Mouse (Mus musculus) CH12.LX (cell line): ENCODE data around the gene Hist1h3b. TPM values are rescaled to one million over a fixed set of nuclear protein-coding genes. Genes with fewer than 3 reads are reported as not detected.

Experiments
- DNase-seq: peaks from one replicate; pipeline ENCODE4 v3.0.0-alpha.2; 2013; ENCODE audit errors: extremely low read depth
- H3K27ac ChIP-seq: 2 replicates; pipeline ENCODE4 v1.5.1; 2012; ENCODE audit warnings: low read depth, mild to moderate bottlenecking, control low read depth, moderate library complexity; ENCODE audit not compliant: insufficient read depth
- H3K27me3 ChIP-seq: replicated peaks from 2 replicates; pipeline ENCODE3; 2012; ENCODE audit warnings: inconsistent platforms
- H3K36me3 ChIP-seq, 2 experiments: replicated peaks in 1 of 2; 2 replicates each; pipeline versions ENCODE3 to v1.6.1; 2012; ENCODE audit warnings: inconsistent platforms in 1 of 2, low read length in 1 of 2, mild to moderate bottlenecking in 1 of 2, mixed read lengths in 1 of 2, moderate library complexity in 1 of 2; ENCODE audit not compliant: control insufficient read depth in 1 of 2, insufficient read depth in 1 of 2
- H3K4me1 ChIP-seq, 2 experiments: 2 replicates each; pipeline ENCODE4 v1.6.1; 2012; ENCODE audit warnings: inconsistent platforms in 1 of 2, moderate library complexity in 1 of 2; ENCODE audit not compliant: insufficient read depth in 2 of 2, control insufficient read depth in 1 of 2
- H3K4me2 ChIP-seq: 2 replicates; pipeline ENCODE4 v1.6.1; 2012; ENCODE audit warnings: low read depth, mild to moderate bottlenecking, control low read depth; ENCODE audit not compliant: poor library complexity, insufficient read depth, severe bottlenecking
- H3K4me3 ChIP-seq, 3 experiments: fragments of 150-350 bp in 1 of 3; sonication (generic) in 1 of 3; replicated peaks in 1 of 3; 2 replicates each; pipeline versions ENCODE3 to v1.5.1; 2011 to 2012; ENCODE audit warnings: low read depth in 2 of 3, low read length in 2 of 3, mild to moderate bottlenecking in 2 of 3, moderate library complexity in 2 of 3, control low read depth in 1 of 3, improper control_type of control experiment in 1 of 3, inconsistent platforms in 1 of 3, mixed read lengths in 1 of 3; ENCODE audit not compliant: poor library complexity in 1 of 3
- H3K79me2 ChIP-seq: replicated peaks from 2 replicates; pipeline ENCODE4 v1.6.1; 2012; ENCODE audit warnings: mild to moderate bottlenecking, moderate library complexity; ENCODE audit not compliant: control insufficient read depth, poor library complexity, insufficient read depth, severe bottlenecking; ENCODE audit errors: extremely low read depth
- H3K9ac ChIP-seq: 2 replicates; pipeline ENCODE4 v1.6.1; 2012; ENCODE audit warnings: low read depth, mild to moderate bottlenecking, control low read depth, moderate library complexity; ENCODE audit not compliant: insufficient read depth
- H3K9me3 ChIP-seq: replicated peaks from 2 replicates; pipeline ENCODE3; 2012; ENCODE audit warnings: low read length, inconsistent platforms, mixed read lengths
- CHD1 ChIP-seq: IDR thresholded peaks from 2 replicates; pipeline ENCODE4 v1.6.1; 2012; ENCODE audit warnings: low read depth, low read length, improper control_type of control experiment, inconsistent platforms
- CHD2 ChIP-seq: IDR thresholded peaks from 2 replicates; pipeline ENCODE4 v1.6.1; 2011; ENCODE audit warnings: low read length, improper control_type of control experiment
- CTCF ChIP-seq, 2 experiments: IDR thresholded peaks in 1 of 2; conservative IDR thresholded peaks in 1 of 2; 2 replicates each; pipeline ENCODE4 v1.5.1; 2011 to 2012; ENCODE audit warnings: low read depth in 2 of 2, low read length in 2 of 2, improper control_type of control experiment in 1 of 2, inconsistent platforms in 1 of 2, mild to moderate bottlenecking in 1 of 2, moderate library complexity in 1 of 2
- ELF1 ChIP-seq: IDR thresholded peaks from 2 replicates; pipeline ENCODE4 v1.6.1; 2014; ENCODE audit warnings: low read depth, mild to moderate bottlenecking, inconsistent platforms, low read length, improper control_type of control experiment
- GABPA ChIP-seq: IDR thresholded peaks from 2 replicates; pipeline ENCODE4 v1.6.1; 2012; ENCODE audit warnings: low read depth, low read length, improper control_type of control experiment, inconsistent platforms; ENCODE audit not compliant: insufficient replicate concordance
- HCFC1 ChIP-seq: IDR thresholded peaks from 2 replicates; pipeline ENCODE4 v1.6.1; 2012; ENCODE audit warnings: low read depth, mild to moderate bottlenecking, inconsistent platforms, low read length, improper control_type of control experiment
- JUN ChIP-seq: IDR thresholded peaks from 2 replicates; pipeline ENCODE4 v1.6.1; 2011; ENCODE audit warnings: low read depth, mild to moderate bottlenecking, low read length, improper control_type of control experiment, moderate library complexity; ENCODE audit not compliant: insufficient read depth
- MAFK ChIP-seq: IDR thresholded peaks from 2 replicates; pipeline ENCODE4 v1.6.1; 2011; ENCODE audit warnings: low read length, improper control_type of control experiment; ENCODE audit not compliant: insufficient replicate concordance
- MAX ChIP-seq: IDR thresholded peaks from 2 replicates; pipeline ENCODE4 v1.6.1; 2011; ENCODE audit warnings: low read length, improper control_type of control experiment
- MXI1 ChIP-seq: IDR thresholded peaks from 2 replicates; pipeline ENCODE4 v1.6.1; 2011; ENCODE audit warnings: mild to moderate bottlenecking, low read depth, low read length, improper control_type of control experiment
- MYC ChIP-seq: IDR thresholded peaks from 2 replicates; pipeline ENCODE4 v1.6.1; 2011; ENCODE audit warnings: low read depth, mild to moderate bottlenecking, improper control_type of control experiment, low read length
- NELFE ChIP-seq: IDR thresholded peaks from 2 replicates; pipeline ENCODE4 v1.6.1; 2011; ENCODE audit warnings: low read depth, low read length, improper control_type of control experiment
- NRF1 ChIP-seq: IDR thresholded peaks from 2 replicates; pipeline ENCODE4 v1.6.1; 2014; ENCODE audit warnings: low read depth, mild to moderate bottlenecking, inconsistent platforms, low read length, improper control_type of control experiment, moderate library complexity
- POLR2A ChIP-seq: IDR thresholded peaks from 2 replicates; pipeline ENCODE4 v1.6.1; 2011; ENCODE audit warnings: low read depth, mild to moderate bottlenecking, improper control_type of control experiment, low read length
- POLR2AphosphoS2 ChIP-seq: IDR thresholded peaks from 2 replicates; pipeline ENCODE4 v1.6.1; 2011; ENCODE audit warnings: low read depth, low read length, improper control_type of control experiment
- RCOR1 ChIP-seq: conservative IDR thresholded peaks from 2 replicates; pipeline ENCODE4 v1.6.1; 2012; ENCODE audit warnings: low read depth, mild to moderate bottlenecking, inconsistent platforms, low read length, improper control_type of control experiment
- SIN3A ChIP-seq: IDR thresholded peaks from 2 replicates; pipeline ENCODE4 v1.6.1; 2012; ENCODE audit warnings: low read length, improper control_type of control experiment, inconsistent platforms
- TBP ChIP-seq: conservative IDR thresholded peaks from 2 replicates; pipeline ENCODE4 v1.6.1; 2011; ENCODE audit warnings: low read depth, low read length, improper control_type of control experiment
- UBTF ChIP-seq: IDR thresholded peaks from 2 replicates; pipeline ENCODE4 v1.6.1; 2012; ENCODE audit warnings: low read depth, mild to moderate bottlenecking, inconsistent platforms, low read length, improper control_type of control experiment, moderate library complexity
- USF2 ChIP-seq: conservative IDR thresholded peaks from 2 replicates; pipeline ENCODE4 v1.6.1; 2011; ENCODE audit warnings: low read depth, low read length, improper control_type of control experiment
- ZC3H11A ChIP-seq: IDR thresholded peaks from 2 replicates; pipeline ENCODE4 v1.6.1; 2012; ENCODE audit warnings: low read depth, mild to moderate bottlenecking, inconsistent platforms, low read length, improper control_type of control experiment
- ZKSCAN1 ChIP-seq: IDR thresholded peaks from 2 replicates; pipeline ENCODE4 v1.6.1; 2012; ENCODE audit warnings: low read depth, inconsistent platforms, low read length, improper control_type of control experiment, borderline replicate concordance
- ZMIZ1 ChIP-seq: IDR thresholded peaks from 2 replicates; pipeline ENCODE4 v1.6.1; 2012; ENCODE audit warnings: low read depth, mild to moderate bottlenecking, inconsistent platforms, low read length, improper control_type of control experiment
- dilution Hi-C: fragments of 300-500 bp; cut with MboI; formaldehyde crosslinking; loops from 2 replicates; pipeline ENCODE4 v1.14.3; 2020; ENCODE audit warnings: low sequenced_read_pairs; ENCODE audit not compliant: extremely low pct_unique_long_range_greater_than_20kb, extremely low pct_ligation_motif_present
- in situ Hi-C: fragments of 300-500 bp; cut with MboI; formaldehyde crosslinking; loops from 3 replicates; pipeline ENCODE4 v1.14.3; 2019; ENCODE audit warnings: low sequenced_read_pairs, low pct_ligation_motif_present, low pct_unique_long_range_greater_than_20kb, mixed read lengths
- polyA plus RNA-seq: library from polyadenylated mRNA; unstranded; fragments of >175 nt; gene quantifications from 2 replicates; pipeline ENCODE4 v1.2.1, GENCODE M21; 2012; ENCODE audit warnings: low read depth; ENCODE audit not compliant: insufficient read length
- total RNA-seq, 2 experiments: library from RNA; depleted of rRNA; stranded (reverse); fragments of 300-350 nt in 1 of 2; fragments of >200 nt in 1 of 2; gene quantifications; 2 replicates each; pipeline ENCODE4 v1.2.3; 2012 to 2014

Gene Hist1h3b
- total and polyA plus RNA-seq, 3 experiments = 5.5 to 2,096 (median 44.0) TPM

DNA sequence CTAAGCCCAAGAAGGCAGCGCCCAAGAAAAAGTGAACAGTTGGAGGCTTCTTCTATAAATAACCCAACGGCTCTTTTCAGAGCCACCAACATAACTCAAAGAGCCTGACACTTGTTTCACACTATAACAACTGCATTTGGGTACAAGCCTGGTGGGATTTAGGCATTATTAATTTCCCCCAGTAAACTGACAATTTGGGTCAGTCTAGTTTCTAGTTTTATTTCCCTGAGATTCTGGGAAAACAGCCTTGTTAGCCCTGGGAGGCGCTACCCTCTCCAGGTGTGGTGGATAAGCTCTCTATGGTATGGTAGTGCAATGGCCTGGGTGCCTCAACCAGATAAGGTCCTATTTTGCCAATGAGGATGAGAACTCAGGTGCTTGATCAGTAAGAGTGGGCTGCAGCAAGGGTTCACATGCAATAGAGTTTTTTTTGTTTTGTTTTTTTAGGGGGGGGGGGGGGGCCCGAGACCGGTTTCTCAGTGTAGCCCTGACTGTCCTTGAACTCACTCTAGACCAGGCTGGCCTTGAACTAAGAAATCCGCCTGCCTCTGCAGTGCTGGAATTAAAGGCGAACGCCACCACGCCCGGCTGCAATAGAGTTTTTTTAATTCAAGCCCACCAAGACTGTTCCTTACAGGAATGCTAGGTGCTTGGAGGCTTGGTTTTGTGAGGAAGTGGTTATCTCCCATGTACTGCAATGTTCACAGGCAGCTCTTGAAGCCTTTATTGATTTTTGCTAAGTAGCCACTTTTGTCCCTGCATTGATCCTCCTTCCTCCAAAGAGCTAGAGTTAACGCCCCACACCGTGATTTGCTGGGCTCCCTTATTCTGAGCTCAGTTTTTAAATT, 12.5 kb downstream of the Hist1h3b start:
- Histone ChIP-seq H3K9me3 (no peaks in the 10 kb centered on the region), H3K4me3 (peak overlapping the region in 1 of 3 experiments; percentile 47), H3K27me3 (no peaks in the 10 kb centered on the region), H3K79me2 (no peaks in the 10 kb centered on the region), H3K4me1 (peaks cover 3 to 25% of the 10 kb centered on the region in 2 experiments; a peak in 3 of 4 replicates), H3K4me2 (peak overlapping the region; percentile 88), H3K27ac (peak overlapping the region; percentile 79; the same call in 1 of the 2 replicates), H3K9ac (peak overlapping the region; percentile 99), H3K36me3 (no peaks in the 10 kb centered on the region)
- DNase-seq = peak; percentile 64
- in situ Hi-C loops (loop anchor here (25.0 kb wide), 1 partner anchor 1727 kb away; the partner anchor contains the start of genes Hist1h2ag, Hist1h2ah, Hist1h2bj and Hist1h2bk), dilution Hi-C loops (no loop called here)
- no peak for TF ChIP-seq JUN
- no peak for TF ChIP-seq NRF1
- TF ChIP-seq POLR2AphosphoS2 = peak; percentile 23
- TF ChIP-seq HCFC1 = peak; percentile 12; the same call in 1 of the 2 replicates
- 0 out of 2 replicates have a peak, but pooled peaks have one; percentile 65 for TF ChIP-seq RCOR1
- TF ChIP-seq ZKSCAN1 = no peak
- no peak for TF ChIP-seq CTCF (conservative IDR thresholded peaks at IDR 0.05 in 1 of 2, IDR thresholded peaks at IDR 0.05 in 1 of 2; ENCODE audit: low read depth in 2 of 2, low read length in 2 of 2)
- no peak for TF ChIP-seq UBTF
- TF ChIP-seq MYC = 0 out of 2 replicates have a peak, but pooled peaks have one; percentile 26
- TF ChIP-seq USF2 = no peak
- TF ChIP-seq POLR2A = peak; percentile 78
- no peak for TF ChIP-seq ZC3H11A
- no peak for TF ChIP-seq TBP
- TF ChIP-seq NELFE = 0 out of 2 replicates have a peak, but pooled peaks have one; percentile 31
- peak; percentile 67 for TF ChIP-seq CHD2
- 0 out of 2 replicates have a peak, but pooled peaks have one; percentile 18 for TF ChIP-seq SIN3A
- peak; percentile 94 for TF ChIP-seq ZMIZ1
- no peak for TF ChIP-seq MXI1
- TF ChIP-seq CHD1 = peak; percentile 70
- TF ChIP-seq MAFK = no peak
- no peak for TF ChIP-seq ELF1
- no peak for TF ChIP-seq MAX
- no peak for TF ChIP-seq GABPA
